Mouse (Mus musculus) midbrain, embryonic 16.5 days (tissue): ENCODE measurements at regions not wholly inside any gene's neighbourhood (a gene's known extent, or its start where the extent isn't known, plus 50 kb on each side); places are given as distances from the start of the nearest gene placed in this dataset.

Source experiments
- ATAC-seq: fragments of 200-750 bp; cut with Nextera tagmentation; 2 replicates; pipeline ENCODE4 v1.8.0; 2017; ENCODE audit warnings: moderate TSS enrichment
- H3K27ac ChIP-seq: fragments of 300-500 bp; sonication (generic); 2 replicates; pipeline ENCODE4 v1.5.1; 2014; ENCODE audit warnings: mild to moderate bottlenecking, low read length, mixed read lengths
- H3K27me3 ChIP-seq: fragments of 300-500 bp; sonication (generic); 2 replicates; pipeline ENCODE4 v1.6.1; 2014; ENCODE audit warnings: low read depth, low read length, mixed read lengths; ENCODE audit not compliant: control insufficient read depth, insufficient read depth
- H3K36me3 ChIP-seq: fragments of 300-500 bp; sonication (generic); 2 replicates; pipeline ENCODE4 v1.6.1; 2014; ENCODE audit warnings: mild to moderate bottlenecking, low read length, moderate library complexity, mixed read lengths; ENCODE audit not compliant: control insufficient read depth, insufficient read depth
- H3K4me1 ChIP-seq: fragments of 300-500 bp; sonication (generic); 2 replicates; pipeline ENCODE4 v1.6.1; 2014; ENCODE audit warnings: mild to moderate bottlenecking, low read length, mixed read lengths; ENCODE audit not compliant: control insufficient read depth, insufficient read depth
- H3K4me2 ChIP-seq: fragments of 300-500 bp; sonication (generic); 2 replicates; pipeline ENCODE4 v1.6.1; 2014; ENCODE audit warnings: mild to moderate bottlenecking, low read length, mixed read lengths
- H3K4me3 ChIP-seq: fragments of 300-500 bp; sonication (generic); 2 replicates; pipeline ENCODE4 v1.5.1; 2014; ENCODE audit warnings: low read depth, mild to moderate bottlenecking, low read length, moderate library complexity, mixed read lengths
- H3K9ac ChIP-seq: fragments of 300-500 bp; sonication (generic); 2 replicates; pipeline ENCODE4 v1.6.1; 2014; ENCODE audit warnings: low read depth, low read length, mixed read lengths
- H3K9me3 ChIP-seq: fragments of 300-500 bp; sonication (generic); replicated peaks from 2 replicates; pipeline ENCODE4 v1.6.1; 2014; ENCODE audit warnings: mild to moderate bottlenecking, low read length, mixed read lengths; ENCODE audit not compliant: control insufficient read depth, poor library complexity, severe bottlenecking
- WGBS: fragments of 180-500 bp; shearing (Covaris S2); extraction: QIAGEN DNeasy Blood & Tissue Kit; methylation state at CpG from one replicate; pipeline ENCODE4 v1.1.7; 2014; 5-methylcytosine and 5-hydroxymethylcytosine counted together

DNA sequence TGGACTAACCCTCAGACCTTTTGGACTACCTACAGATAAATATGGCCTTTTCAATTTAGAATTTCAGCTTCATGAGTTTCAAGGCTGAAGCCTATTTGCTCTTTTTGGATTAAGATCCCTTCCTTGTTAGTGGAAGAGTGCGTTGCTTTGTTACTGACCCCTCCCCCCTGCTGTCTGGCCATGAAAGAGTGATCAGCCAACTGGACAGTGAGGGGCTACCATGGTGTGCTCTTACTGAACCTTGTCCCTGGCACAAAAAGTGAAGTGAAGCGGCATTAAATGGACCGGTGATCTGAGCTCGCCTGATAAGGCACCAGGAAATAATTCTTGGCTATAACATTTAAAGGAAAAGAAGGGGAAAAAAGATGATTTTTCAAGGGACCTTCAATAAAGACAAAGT, 203.6 kb downstream of the Tfap2b start:
- no peaks in the 10 kb centered on the region for H3K9me3 ChIP-seq
- H3K27me3 ChIP-seq: no peaks in the 10 kb centered on the region
- WGBS: 19% methylated on average over 4 of the region's 4 CpGs
- no peaks in the 10 kb centered on the region for H3K36me3 ChIP-seq
- no peaks in the 10 kb centered on the region for H3K4me1 ChIP-seq
- ATAC-seq: no peak
- no peak overlapping the region for H3K4me3 ChIP-seq
- H3K4me2 ChIP-seq: no peak overlapping the region
- no peak overlapping the region for H3K27ac ChIP-seq
- no peak overlapping the region for H3K9ac ChIP-seq

DNA sequence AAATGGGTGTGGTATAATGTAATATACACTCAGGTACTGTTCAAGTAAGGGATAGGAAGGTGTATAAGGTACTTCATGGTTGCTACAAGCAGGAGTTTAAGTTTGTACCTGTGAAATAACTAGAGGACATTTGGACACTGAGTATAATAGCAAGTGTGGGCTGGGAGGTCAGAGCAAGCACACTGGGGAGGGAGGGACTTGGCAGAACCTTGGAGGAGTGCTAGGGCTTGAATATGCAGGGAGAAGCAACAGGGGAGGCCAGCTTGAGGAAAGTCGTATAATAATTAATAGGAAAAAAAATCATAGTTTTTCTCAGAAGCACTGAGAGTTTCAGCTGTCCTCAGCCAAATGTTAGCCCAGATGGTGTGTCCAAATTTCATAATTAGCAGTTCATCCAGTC, 212.4 kb downstream of the Tfap2b start:
- no peak for ATAC-seq
- H3K36me3 ChIP-seq: no peaks in the 10 kb centered on the region
- H3K9ac ChIP-seq: no peak overlapping the region
- no peaks in the 10 kb centered on the region for H3K27me3 ChIP-seq
- WGBS: 62% methylated on average over 1 of the region's 1 CpGs
- H3K4me1 ChIP-seq: no peaks in the 10 kb centered on the region
- H3K27ac ChIP-seq: no peak overlapping the region
- no peak overlapping the region for H3K4me3 ChIP-seq
- no peaks in the 10 kb centered on the region for H3K9me3 ChIP-seq
- no peak overlapping the region for H3K4me2 ChIP-seq

DNA sequence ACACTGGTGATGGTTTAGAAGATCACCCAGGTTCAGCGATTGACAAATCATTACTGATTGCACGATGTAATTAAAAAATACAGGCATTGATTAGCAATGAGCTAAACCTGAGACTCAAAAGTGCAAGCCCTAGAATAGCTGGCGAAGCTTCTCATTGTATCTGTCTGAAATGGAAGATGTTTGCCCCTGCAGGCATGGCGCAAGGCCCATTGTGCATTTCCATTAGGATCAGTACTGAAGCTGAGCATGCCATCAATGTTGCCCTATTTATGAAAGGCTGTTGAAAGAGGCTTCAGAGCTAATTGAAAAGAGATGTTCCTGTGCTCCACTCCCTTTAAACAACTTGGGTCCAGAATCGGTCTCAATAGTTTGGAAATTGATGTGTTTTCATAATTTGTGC, 242.1 kb downstream of the Tfap2b start:
- no peak overlapping the region for H3K4me3 ChIP-seq
- 91% methylated on average over 5 of the region's 5 CpGs for WGBS
- ATAC-seq: no peak

DNA sequence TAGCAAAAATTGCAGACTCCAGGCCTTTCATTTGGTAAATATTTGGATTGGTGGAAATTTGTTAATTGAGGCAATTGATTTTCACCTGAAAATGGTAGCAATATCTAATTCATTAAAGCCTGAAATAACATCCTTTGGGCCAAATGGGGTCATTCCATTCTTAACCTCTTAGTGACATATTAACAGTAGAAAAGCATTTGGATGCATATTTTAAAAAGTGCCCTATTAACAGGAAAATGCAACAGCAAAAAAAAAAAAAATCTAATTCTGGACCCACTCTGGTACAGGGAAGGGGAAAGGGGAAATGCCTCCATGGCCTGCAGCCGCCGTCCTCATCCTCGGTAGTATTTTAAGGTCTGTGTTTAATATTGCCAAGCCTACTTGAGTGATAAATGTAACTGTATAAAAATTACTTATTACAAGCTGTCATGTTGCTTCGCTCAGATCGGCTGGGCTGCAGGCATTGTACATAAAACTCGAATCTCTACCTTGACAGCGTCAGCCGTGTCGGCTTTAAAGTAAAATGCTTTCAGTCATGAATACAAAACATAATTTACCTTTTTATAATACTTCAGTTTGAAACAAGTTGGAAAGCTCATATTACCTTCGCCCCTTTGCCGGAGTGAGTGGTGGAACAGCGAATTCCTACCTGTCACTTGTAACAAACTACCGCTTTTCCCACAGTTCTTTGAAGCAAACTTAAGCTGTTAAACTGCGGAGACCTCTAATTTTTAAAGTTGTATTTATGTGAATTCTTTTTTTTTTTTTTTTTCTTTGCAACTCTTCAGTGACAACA, 250.1 kb downstream of the Tfap2b start:
- 86% methylated on average over 14 of the region's 14 CpGs for WGBS
- H3K27ac ChIP-seq: no peak overlapping the region
- H3K9me3 ChIP-seq: no peaks in the 10 kb centered on the region
- H3K4me3 ChIP-seq: no peak overlapping the region
- no peak overlapping the region for H3K9ac ChIP-seq
- H3K27me3 ChIP-seq: no peaks in the 10 kb centered on the region
- no peaks in the 10 kb centered on the region for H3K4me1 ChIP-seq
- no peaks in the 10 kb centered on the region for H3K36me3 ChIP-seq
- no peak overlapping the region for H3K4me2 ChIP-seq
- ATAC-seq: no peak

More for the DNA sequence above, 242.1 kb downstream of the Tfap2b start:
- Histone ChIP-seq H3K36me3 (no peaks in the 10 kb centered on the region), H3K4me1 (no peaks in the 10 kb centered on the region), H3K27me3 (no peaks in the 10 kb centered on the region), H3K4me2 (no peak overlapping the region), H3K9me3 (no peaks in the 10 kb centered on the region), H3K9ac (no peak overlapping the region), H3K27ac (no peak overlapping the region)

DNA sequence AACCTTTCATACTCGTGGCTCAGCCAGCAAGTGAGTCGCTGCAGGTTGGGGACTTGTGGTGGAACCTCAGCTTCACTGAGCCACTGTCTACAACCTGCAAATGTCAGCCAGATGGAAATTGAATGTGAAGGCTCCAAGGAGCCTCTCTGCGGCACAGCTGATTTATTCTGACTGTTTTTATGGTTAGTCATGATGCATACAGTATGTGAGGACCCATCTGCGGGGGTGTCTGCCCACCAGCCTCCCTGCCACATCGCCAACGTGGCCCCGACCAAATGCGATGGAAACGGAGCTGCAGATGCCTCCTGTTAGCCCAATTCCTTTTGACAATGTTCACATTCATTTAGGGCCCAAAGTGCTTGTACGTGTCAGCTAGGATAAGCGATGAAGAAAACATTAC, 251.2 kb downstream of the Tfap2b start:
- Histone ChIP-seq H3K4me2 (no peak overlapping the region), H3K36me3 (no peaks in the 10 kb centered on the region), H3K9me3 (no peaks in the 10 kb centered on the region), H3K4me1 (no peaks in the 10 kb centered on the region), H3K9ac (no peak overlapping the region), H3K4me3 (no peak overlapping the region), H3K27me3 (no peaks in the 10 kb centered on the region), H3K27ac (no peak overlapping the region)
- WGBS: 78% methylated on average over 11 of the region's 11 CpGs
- peak; percentile 71 for ATAC-seq

DNA sequence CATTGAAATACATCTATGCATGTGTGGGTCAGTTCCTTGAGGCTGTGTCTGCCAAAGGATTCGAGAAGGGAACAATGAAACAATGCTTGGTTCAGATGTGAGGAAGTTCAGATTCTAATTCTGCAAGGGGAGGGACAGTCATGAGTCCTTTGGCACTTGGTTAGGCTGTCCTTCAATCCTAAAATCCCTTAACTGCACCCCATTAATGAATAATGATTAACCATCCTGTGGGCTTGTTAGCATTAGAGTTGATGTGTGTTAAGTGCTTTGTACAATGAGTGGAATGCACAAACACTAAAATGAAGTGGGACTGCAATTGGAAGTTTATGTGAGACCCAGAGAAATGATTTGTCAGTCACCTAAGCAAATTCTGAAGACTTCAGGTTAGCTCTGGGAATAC, 264.8 kb downstream of the Tfap2b start:
- H3K9me3 ChIP-seq: no peaks in the 10 kb centered on the region
- H3K4me1 ChIP-seq: no peaks in the 10 kb centered on the region
- H3K27me3 ChIP-seq: no peaks in the 10 kb centered on the region
- H3K4me3 ChIP-seq: no peak overlapping the region
- H3K36me3 ChIP-seq: no peaks in the 10 kb centered on the region
- 22% methylated on average over 1 of the region's 1 CpGs for WGBS
- H3K9ac ChIP-seq: no peak overlapping the region
- H3K4me2 ChIP-seq: no peak overlapping the region
- no peak overlapping the region for H3K27ac ChIP-seq
- ATAC-seq: no peak
